Mouse (Mus musculus): Measurements from ENCODE around the gene Camkk2.

GRCm38 (mm10) chr5:122800345-122801010, 21.3 kb upstream of the Camkk2 start:
- no peak for TF ChIP-seq CTCF (IDR thresholded peaks at IDR 0.05; ENCODE audit: extremely low read depth, insufficient read depth, insufficient read length, insufficient replicate concordance)
- TF ChIP-seq POLR2A (IDR thresholded peaks at IDR 0.05; ENCODE audit: low read depth, low read length): no peak
